Mouse (Mus musculus): ENCODE measurements around the gene Krt90. TPM values are rescaled to one million over a fixed set of nuclear protein-coding genes. Genes with fewer than 3 reads are reported as not detected.

The Krt90 gene
- total and polyA plus RNA-seq, 2 experiments from 2014 or later = 0.04 TPM; not detected in 1

- no peak overlapping the region for H3K9ac ChIP-seq (replicated peaks; ENCODE audit: low read depth, low read length)
- no peaks in the 10 kb centered on the region for H3K36me3 ChIP-seq (replicated peaks; ENCODE audit: control insufficient read depth, insufficient read depth, low read length)
- ATAC-seq (ENCODE audit: insufficient read depth, low read depth) (no peak), DNase-seq (ENCODE audit: low spot score) (no peak)
- H3K27me3 ChIP-seq (ENCODE audit: control insufficient read depth, insufficient read depth, low read length) = no peaks in the 10 kb centered on the region
- H3K4me1 ChIP-seq (ENCODE audit: control insufficient read depth, insufficient read depth) = 0 out of 2 replicates have a peak, but pooled peaks cover 6% of the 10 kb centered on the region
- WGBS = 65% methylated on average over 9 of the region's 9 CpGs
- TF ChIP-seq EP300 (IDR thresholded peaks at IDR 0.05; ENCODE audit: low read depth) (no peak), CTCF (IDR thresholded peaks at IDR 0.05; ENCODE audit: low read depth) (no peak)
- no peak overlapping the region for H3K4me3 ChIP-seq (ENCODE audit: low read depth, low read length)
- H3K4me2 ChIP-seq (ENCODE audit: low read depth, low read length) = no peak overlapping the region
- no peak overlapping the region for H3K27ac ChIP-seq (ENCODE audit: low read depth)
- H3K9me3 ChIP-seq (replicated peaks; ENCODE audit: control insufficient read depth, low read length) = no peaks in the 10 kb centered on the region
Observed at GRCm38 (mm10) chr15:101508247-101508646, 54.5 kb downstream of the Krt90 start.

GRCm38 (mm10) chr15:101506896-101507758, 55.6 kb downstream of the Krt90 start:
- H3K9me3 ChIP-seq (replicated peaks; ENCODE audit: control insufficient read depth, low read length) = no peaks in the 10 kb centered on the region
- H3K27me3 ChIP-seq (ENCODE audit: control insufficient read depth, insufficient read depth, low read length) = no peaks in the 10 kb centered on the region
- H3K36me3 ChIP-seq (replicated peaks; ENCODE audit: control insufficient read depth, insufficient read depth, low read length) = no peaks in the 10 kb centered on the region
- H3K4me1 ChIP-seq (ENCODE audit: control insufficient read depth, insufficient read depth) = 0 out of 2 replicates have a peak, but pooled peaks cover 6% of the 10 kb centered on the region
- ATAC-seq (ENCODE audit: insufficient read depth, low read depth) (no peak), DNase-seq (ENCODE audit: low spot score) (no peak)
- 44% methylated on average over 14 of the region's 14 CpGs for WGBS
- H3K4me3 ChIP-seq (ENCODE audit: low read depth, low read length) = no peak overlapping the region
- no peak overlapping the region for H3K27ac ChIP-seq (ENCODE audit: low read depth)
- H3K9ac ChIP-seq (replicated peaks; ENCODE audit: low read depth, low read length) = no peak overlapping the region
- no peak overlapping the region for H3K4me2 ChIP-seq (ENCODE audit: low read depth, low read length)
- TF ChIP-seq CTCF (IDR thresholded peaks at IDR 0.05; ENCODE audit: low read depth) (no peak), EP300 (IDR thresholded peaks at IDR 0.05; ENCODE audit: low read depth) (no peak)

Small RNA genes within 50 kb of the gene (microRNA-seq; reads per million reads assigned to microRNA genes)
- gene Gm44393 (not detected), gene Gm44460 (not detected)

Other genes with a start within 250 kb of the Krt90 start
- 5.9 and 12.0 TPM in 2 replicates for gene Krt80, start 192.8 kb downstream of the Krt90 start, total RNA-seq (2014; rRNA removed; ENCODE audit: low replicate concordance)
- 1.8 and 2.2 TPM in 2 replicates for gene Krt80, start 192.8 kb downstream of the Krt90 start, polyA plus RNA-seq (2015; fragmentation: Nextera tagmentation; extraction: Ambion mirVana)
- gene Krt7, start 151.9 kb downstream of the Krt90 start, total RNA-seq (2014; rRNA removed; ENCODE audit: low replicate concordance) = 6.6 and 24.8 TPM in 2 replicates
- 10.2 and 10.4 TPM in 2 replicates for gene Krt7, start 151.9 kb downstream of the Krt90 start, polyA plus RNA-seq (2015; fragmentation: Nextera tagmentation; extraction: Ambion mirVana)
- not detected in 2 replicates for gene Krt87, start 124.1 kb downstream of the Krt90 start, total RNA-seq (2014; rRNA removed; ENCODE audit: low replicate concordance)
- not detected in 2 replicates for gene Krt87, start 124.1 kb downstream of the Krt90 start, polyA plus RNA-seq (2015; fragmentation: Nextera tagmentation; extraction: Ambion mirVana)
- not detected in 2 replicates for gene Krt88, start 115.2 kb downstream of the Krt90 start, total RNA-seq (2014; rRNA removed; ENCODE audit: low replicate concordance)
- gene Krt88, start 115.2 kb downstream of the Krt90 start, polyA plus RNA-seq (2015; fragmentation: Nextera tagmentation; extraction: Ambion mirVana) = not detected in 2 replicates
- gene Krt81, start 99.2 kb downstream of the Krt90 start, total RNA-seq (2014; rRNA removed; ENCODE audit: low replicate concordance) = not detected in 2 replicates
- not detected in 2 replicates for gene Krt81, start 99.2 kb downstream of the Krt90 start, polyA plus RNA-seq (2015; fragmentation: Nextera tagmentation; extraction: Ambion mirVana)
- not detected in 2 replicates for gene Krt86, start 89.5 kb downstream of the Krt90 start, total RNA-seq (2014; rRNA removed; ENCODE audit: low replicate concordance)
- gene Krt86, start 89.5 kb downstream of the Krt90 start, polyA plus RNA-seq (2015; fragmentation: Nextera tagmentation; extraction: Ambion mirVana) = not detected in 2 replicates
- gene Krt83, start 71.4 kb downstream of the Krt90 start, total RNA-seq (2014; rRNA removed; ENCODE audit: low replicate concordance) = not detected in 2 replicates
- not detected in 2 replicates for gene Krt83, start 71.4 kb downstream of the Krt90 start, polyA plus RNA-seq (2015; fragmentation: Nextera tagmentation; extraction: Ambion mirVana)
- gene Gm49425, start 45.7 kb downstream of the Krt90 start, total RNA-seq (2014; rRNA removed; ENCODE audit: low replicate concordance) = not detected in 2 replicates
- not detected in 2 replicates for gene Gm49425, start 45.7 kb downstream of the Krt90 start, polyA plus RNA-seq (2015; fragmentation: Nextera tagmentation; extraction: Ambion mirVana)
- gene Krt84, start 30.1 kb downstream of the Krt90 start, total RNA-seq (2014; rRNA removed; ENCODE audit: low replicate concordance) = not detected in 2 replicates
- not detected in 2 replicates for gene Krt84, start 30.1 kb downstream of the Krt90 start, polyA plus RNA-seq (2015; fragmentation: Nextera tagmentation; extraction: Ambion mirVana)
- gene Krt82, start 12.3 kb downstream of the Krt90 start, total RNA-seq (2014; rRNA removed; ENCODE audit: low replicate concordance) = not detected in 2 replicates
- gene Krt82, start 12.3 kb downstream of the Krt90 start, polyA plus RNA-seq (2015; fragmentation: Nextera tagmentation; extraction: Ambion mirVana) = not detected in 2 replicates
- not detected in 2 replicates for gene Krt75, start 11.0 kb upstream of the Krt90 start, total RNA-seq (2014; rRNA removed; ENCODE audit: low replicate concordance)
- not detected in 2 replicates for gene Krt75, start 11.0 kb upstream of the Krt90 start, polyA plus RNA-seq (2015; fragmentation: Nextera tagmentation; extraction: Ambion mirVana)
- gene Gm5414, start 65.2 kb upstream of the Krt90 start, total RNA-seq (2014; rRNA removed; ENCODE audit: low replicate concordance) = not detected in 2 replicates
- gene Gm5414, start 65.2 kb upstream of the Krt90 start, polyA plus RNA-seq (2015; fragmentation: Nextera tagmentation; extraction: Ambion mirVana) = not detected in 2 replicates
- not detected in 2 replicates for gene Gm5478, start 84.4 kb upstream of the Krt90 start, total RNA-seq (2014; rRNA removed; ENCODE audit: low replicate concordance)
- not detected in 2 replicates for gene Gm5478, start 84.4 kb upstream of the Krt90 start, polyA plus RNA-seq (2015; fragmentation: Nextera tagmentation; extraction: Ambion mirVana)
- gene Krt6b, start 117.3 kb upstream of the Krt90 start, total RNA-seq (2014; rRNA removed; ENCODE audit: low replicate concordance) = not detected in 2 replicates
- 0.07 TPM in 1 of 2 replicates, not detected in the other for gene Krt6b, start 117.3 kb upstream of the Krt90 start, polyA plus RNA-seq (2015; fragmentation: Nextera tagmentation; extraction: Ambion mirVana)
- 2.8 TPM in 1 of 2 replicates, not detected in the other for gene Krt6a, start 131.4 kb upstream of the Krt90 start, total RNA-seq (2014; rRNA removed; ENCODE audit: low replicate concordance)
- gene Krt6a, start 131.4 kb upstream of the Krt90 start, polyA plus RNA-seq (2015; fragmentation: Nextera tagmentation; extraction: Ambion mirVana) = not detected in 2 replicates
- 7.4 TPM in 1 of 2 replicates, not detected in the other for gene Krt5, start 149.9 kb upstream of the Krt90 start, total RNA-seq (2014; rRNA removed; ENCODE audit: low replicate concordance)
- 0.05 TPM in 1 of 2 replicates, not detected in the other for gene Krt5, start 149.9 kb upstream of the Krt90 start, polyA plus RNA-seq (2015; fragmentation: Nextera tagmentation; extraction: Ambion mirVana)
- gene Krt71, start 180.2 kb upstream of the Krt90 start, total RNA-seq (2014; rRNA removed; ENCODE audit: low replicate concordance) = not detected in 2 replicates
- not detected in 2 replicates for gene Krt71, start 180.2 kb upstream of the Krt90 start, polyA plus RNA-seq (2015; fragmentation: Nextera tagmentation; extraction: Ambion mirVana)
- gene Krt72, start 223.5 kb upstream of the Krt90 start, total RNA-seq (2014; rRNA removed; ENCODE audit: low replicate concordance) = not detected in 2 replicates
- gene Krt72, start 223.5 kb upstream of the Krt90 start, polyA plus RNA-seq (2015; fragmentation: Nextera tagmentation; extraction: Ambion mirVana) = not detected in 2 replicates
- not detected in 2 replicates for gene Krt73, start 239.4 kb upstream of the Krt90 start, total RNA-seq (2014; rRNA removed; ENCODE audit: low replicate concordance)
- gene Krt73, start 239.4 kb upstream of the Krt90 start, polyA plus RNA-seq (2015; fragmentation: Nextera tagmentation; extraction: Ambion mirVana) = not detected in 2 replicates